Mouse (Mus musculus) cerebellum, adult 2 months (tissue): ENCODE results near the gene Gm45208.

Experiments used
- CTCF ChIP-seq: fragments of 200-500 bp; IDR thresholded peaks from 2 replicates; pipeline ENCODE4 v1.5.1; 2011; ENCODE audit warnings: low read depth, mild to moderate bottlenecking, control low read depth, low read length, moderate library complexity, borderline replicate concordance; ENCODE audit not compliant: insufficient read depth
- POLR2A ChIP-seq: fragments of 200-500 bp; IDR thresholded peaks from 2 replicates; pipeline ENCODE4 v1.6.1; 2011; ENCODE audit warnings: low read length, control low read depth, borderline replicate concordance; ENCODE audit not compliant: insufficient read depth

GRCm38 (mm10) chrX:7764657-7765280, 42.7 kb downstream of the Gm45208 start:
- no peak for TF ChIP-seq CTCF
- TF ChIP-seq POLR2A = no peak
